Mouse (Mus musculus): ENCODE results near the gene Ccdc9.

Ccdc9 gene

DNA sequence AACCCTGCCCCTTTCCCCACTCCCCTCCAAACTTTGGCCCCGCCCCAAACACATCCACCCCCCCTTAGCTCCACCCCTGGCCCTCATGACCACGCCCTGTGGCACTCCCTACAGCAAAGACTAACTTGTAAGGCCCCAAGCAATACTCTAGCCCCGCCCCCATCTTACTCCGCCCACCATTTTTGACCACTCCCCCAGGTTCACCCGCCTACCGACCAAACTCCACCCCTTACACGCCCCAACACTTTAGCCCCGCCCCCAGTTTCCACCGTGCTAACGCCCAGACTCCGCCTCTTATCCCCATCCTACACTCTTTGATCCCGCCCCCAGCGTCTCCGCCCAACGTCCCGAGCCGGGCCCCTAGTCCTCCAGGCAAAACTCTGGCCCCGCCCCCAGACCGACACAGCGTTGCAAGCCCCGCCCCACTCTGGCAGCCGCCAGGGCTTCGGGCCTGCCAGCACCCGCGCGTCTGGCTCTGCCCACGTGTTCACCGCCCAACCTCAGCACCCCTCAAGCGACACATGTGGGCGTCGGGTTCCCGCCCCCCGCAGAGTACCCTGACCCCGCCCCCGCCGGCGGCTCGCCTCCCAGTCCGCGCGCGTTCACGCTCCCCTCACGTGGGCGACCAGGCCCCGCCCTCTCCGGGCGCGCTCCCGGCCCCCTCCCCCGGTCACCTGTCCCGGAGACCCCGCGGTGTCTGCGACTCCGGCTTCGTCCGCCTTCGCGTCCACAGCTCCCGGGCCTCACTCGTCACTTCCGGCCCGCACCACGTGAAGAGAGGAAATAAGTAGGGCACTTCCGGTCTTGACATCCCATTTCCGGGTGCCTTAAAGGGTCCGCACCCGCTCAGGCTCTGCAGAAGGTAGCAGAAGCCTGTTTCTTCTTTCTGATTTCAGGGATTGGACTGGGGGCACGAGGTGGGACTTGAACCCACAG, at the start of gene Ccdc9:
TSS of gene Ccdc9 (minus strand) at position 770 of the 936 bp plus-strand sequence.
- H3K27me3 ChIP-seq (ENCODE audit: control insufficient read depth, insufficient read depth, low read length, poor library complexity, severe bottlenecking) = no peaks in the 10 kb centered on the region; the same call in 1 of the 2 replicates
- H3K36me3 ChIP-seq (ENCODE audit: control insufficient read depth, insufficient read depth, low read length, poor library complexity, severe bottlenecking) = peaks cover 5% of the 10 kb centered on the region; the same call in 1 of the 2 replicates

DNA sequence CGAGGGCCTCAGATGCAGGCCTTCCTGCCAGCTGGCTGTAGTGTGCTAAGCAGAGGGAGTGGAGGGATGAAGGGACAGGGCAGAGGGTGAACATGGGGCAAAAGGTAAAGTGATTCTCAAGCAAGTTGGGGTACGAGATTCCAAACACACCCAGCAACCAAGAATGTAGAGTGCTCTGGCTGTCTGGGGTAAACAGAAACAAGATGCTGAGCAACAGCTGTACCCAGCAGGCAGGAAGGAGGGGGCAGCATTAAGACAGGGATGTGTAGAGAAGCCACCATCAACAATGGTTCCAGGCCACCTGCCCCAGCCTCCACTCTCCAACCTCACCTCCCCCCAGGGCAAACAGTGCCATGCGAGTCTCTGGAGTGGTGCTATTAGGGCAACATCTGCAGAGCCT, 42.6 kb upstream of the Ccdc9 start:
- peaks cover 12% of the 10 kb centered on the region for H3K36me3 ChIP-seq (ENCODE audit: control insufficient read depth, insufficient read depth, low read length, poor library complexity, severe bottlenecking)
- H3K27me3 ChIP-seq (ENCODE audit: control insufficient read depth, insufficient read depth, low read length, poor library complexity, severe bottlenecking) = no peaks in the 10 kb centered on the region
- no peak for DNase-seq (ENCODE audit: low read depth, low spot score)

More for the DNA sequence above, at the start of gene Ccdc9:
- DNase-seq (ENCODE audit: low read depth, low spot score) = peak; percentile 99

GRCm38 (mm10) chr7:16326607-16326971, 40.0 kb upstream of the Ccdc9 start:
- no peak for DNase-seq (ENCODE audit: low read depth, low spot score)
- Histone ChIP-seq H3K36me3 (ENCODE audit: control insufficient read depth, insufficient read depth, low read length, poor library complexity, severe bottlenecking) (peaks cover 12% of the 10 kb centered on the region), H3K27me3 (ENCODE audit: control insufficient read depth, insufficient read depth, low read length, poor library complexity, severe bottlenecking) (no peaks in the 10 kb centered on the region)

DNA sequence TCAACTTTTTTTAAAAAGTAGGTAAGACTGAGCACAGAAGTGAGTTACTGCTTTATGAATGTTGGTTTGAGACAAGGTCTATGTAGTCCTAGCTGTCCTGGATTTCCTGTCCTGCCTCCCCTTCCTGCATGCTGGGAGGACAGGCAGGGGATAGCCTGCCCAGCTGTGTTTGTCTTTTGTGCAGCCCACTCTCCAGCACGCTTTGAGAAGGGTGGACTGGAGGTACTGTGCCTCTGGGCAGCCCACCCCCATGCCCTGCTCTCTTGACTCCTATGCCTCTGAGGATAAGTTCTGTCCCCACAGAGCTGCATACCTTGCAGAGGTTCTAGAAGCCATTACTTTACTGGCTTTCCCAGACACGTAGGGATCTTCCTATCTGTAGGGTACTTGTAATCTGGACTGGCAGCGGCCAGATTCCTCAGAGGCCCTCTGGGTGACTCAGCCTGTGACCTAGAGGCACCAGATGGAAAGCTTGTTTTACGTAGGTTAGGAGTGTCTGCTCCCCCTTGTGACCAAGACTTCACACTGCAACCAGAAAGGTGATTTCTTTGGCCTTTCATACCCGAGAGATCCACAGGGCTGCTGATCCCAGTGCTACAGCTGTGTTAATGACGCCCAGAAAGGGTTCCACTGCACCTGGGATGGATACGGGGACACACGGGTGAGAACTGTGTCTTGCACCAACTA, 39.5 kb upstream of the Ccdc9 start:
- H3K36me3 ChIP-seq (ENCODE audit: control insufficient read depth, insufficient read depth, low read length, poor library complexity, severe bottlenecking) = peaks cover 12% of the 10 kb centered on the region
- H3K27me3 ChIP-seq (ENCODE audit: control insufficient read depth, insufficient read depth, low read length, poor library complexity, severe bottlenecking) = no peaks in the 10 kb centered on the region
- DNase-seq (ENCODE audit: low read depth, low spot score) = peak; percentile 88

DNA sequence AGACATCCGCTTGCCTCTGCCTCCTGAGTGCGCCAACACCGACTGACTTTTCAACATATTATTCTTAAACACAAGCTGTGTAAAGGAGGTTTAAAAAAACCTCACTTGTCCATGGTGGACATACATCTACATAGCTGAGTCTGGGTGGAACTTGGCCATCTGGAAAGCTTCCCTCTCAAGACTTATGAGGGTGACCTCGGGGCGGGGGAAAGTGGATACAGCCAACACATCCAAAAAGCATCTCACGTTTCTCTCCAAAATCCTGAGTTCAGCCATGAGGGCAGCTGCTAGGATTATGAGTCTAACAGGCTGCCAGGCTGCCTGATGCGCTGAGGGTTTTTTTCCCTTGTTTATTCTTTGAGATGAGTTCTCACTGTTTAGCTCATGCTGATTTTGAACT, 38.1 kb upstream of the Ccdc9 start:
- no peaks in the 10 kb centered on the region for H3K27me3 ChIP-seq (ENCODE audit: control insufficient read depth, insufficient read depth, low read length, poor library complexity, severe bottlenecking)
- peaks cover 10% of the 10 kb centered on the region for H3K36me3 ChIP-seq (ENCODE audit: control insufficient read depth, insufficient read depth, low read length, poor library complexity, severe bottlenecking)
- no peak for DNase-seq (ENCODE audit: low read depth, low spot score)

DNA sequence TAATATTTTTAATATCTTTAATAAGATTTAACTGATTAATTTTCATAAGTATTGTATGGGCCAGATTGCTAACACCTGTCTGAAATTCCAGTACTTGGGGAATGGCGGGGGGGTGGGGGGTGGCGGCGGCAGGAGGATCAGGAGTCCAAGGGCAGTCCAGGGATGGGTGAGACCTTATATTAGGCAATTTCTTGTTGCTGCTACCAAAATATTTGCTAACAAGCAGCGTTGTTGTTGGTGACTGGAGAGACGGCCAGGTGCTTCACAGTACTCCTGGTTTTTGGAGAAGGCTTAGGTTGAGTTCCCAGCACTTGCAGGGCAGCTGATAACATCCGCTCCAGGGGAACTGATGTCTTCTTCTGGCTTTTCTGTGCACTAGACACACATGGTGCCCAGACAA, 33.9 kb upstream of the Ccdc9 start:
- H3K27me3 ChIP-seq (ENCODE audit: control insufficient read depth, insufficient read depth, low read length, poor library complexity, severe bottlenecking) = no peaks in the 10 kb centered on the region
- DNase-seq (ENCODE audit: low read depth, low spot score) = no peak
- H3K36me3 ChIP-seq (ENCODE audit: control insufficient read depth, insufficient read depth, low read length, poor library complexity, severe bottlenecking) = no peaks in the 10 kb centered on the region

GRCm38 (mm10) chr7:16319216-16319615, 32.6 kb upstream of the Ccdc9 start:
- no peaks in the 10 kb centered on the region for H3K36me3 ChIP-seq (ENCODE audit: control insufficient read depth, insufficient read depth, low read length, poor library complexity, severe bottlenecking)
- DNase-seq (ENCODE audit: low read depth, low spot score) = no peak
- no peaks in the 10 kb centered on the region for H3K27me3 ChIP-seq (ENCODE audit: control insufficient read depth, insufficient read depth, low read length, poor library complexity, severe bottlenecking)

GRCm38 (mm10) chr7:16317094-16317493, 30.5 kb upstream of the Ccdc9 start:
- Histone ChIP-seq H3K27me3 (ENCODE audit: control insufficient read depth, insufficient read depth, low read length, poor library complexity, severe bottlenecking) (no peaks in the 10 kb centered on the region), H3K36me3 (ENCODE audit: control insufficient read depth, insufficient read depth, low read length, poor library complexity, severe bottlenecking) (no peaks in the 10 kb centered on the region)
- DNase-seq (ENCODE audit: low read depth, low spot score) = no peak

DNA sequence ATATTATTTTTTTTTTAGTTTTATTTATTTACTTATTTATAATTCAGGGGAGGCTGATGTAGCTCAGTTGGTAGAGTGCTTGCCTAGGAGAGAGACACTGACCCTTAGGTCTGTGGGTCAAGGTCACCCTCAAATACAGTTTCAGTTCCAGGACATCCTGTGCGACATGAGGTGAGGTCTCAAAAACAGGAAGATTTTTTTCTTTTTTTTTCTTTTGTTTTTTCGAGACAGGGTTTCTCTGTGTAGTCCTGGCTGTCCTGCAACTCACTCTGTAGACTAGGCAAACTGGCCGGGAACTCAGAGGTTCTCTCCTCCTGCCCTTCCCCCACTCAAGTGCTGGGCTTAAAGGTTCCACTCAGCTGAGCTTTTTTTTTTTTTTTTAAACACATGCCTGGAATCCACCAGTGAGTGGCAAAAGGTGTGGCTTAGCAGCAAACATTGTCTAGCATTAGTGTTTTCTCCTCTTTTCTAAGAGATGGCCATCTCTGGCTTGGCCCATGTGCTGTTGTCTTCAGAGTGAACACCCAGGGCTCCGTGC, 28.7 kb upstream of the Ccdc9 start:
- Histone ChIP-seq H3K36me3 (ENCODE audit: control insufficient read depth, insufficient read depth, low read length, poor library complexity, severe bottlenecking) (no peaks in the 10 kb centered on the region), H3K27me3 (ENCODE audit: control insufficient read depth, insufficient read depth, low read length, poor library complexity, severe bottlenecking) (no peaks in the 10 kb centered on the region)
- no peak for DNase-seq (ENCODE audit: low read depth, low spot score)

DNA sequence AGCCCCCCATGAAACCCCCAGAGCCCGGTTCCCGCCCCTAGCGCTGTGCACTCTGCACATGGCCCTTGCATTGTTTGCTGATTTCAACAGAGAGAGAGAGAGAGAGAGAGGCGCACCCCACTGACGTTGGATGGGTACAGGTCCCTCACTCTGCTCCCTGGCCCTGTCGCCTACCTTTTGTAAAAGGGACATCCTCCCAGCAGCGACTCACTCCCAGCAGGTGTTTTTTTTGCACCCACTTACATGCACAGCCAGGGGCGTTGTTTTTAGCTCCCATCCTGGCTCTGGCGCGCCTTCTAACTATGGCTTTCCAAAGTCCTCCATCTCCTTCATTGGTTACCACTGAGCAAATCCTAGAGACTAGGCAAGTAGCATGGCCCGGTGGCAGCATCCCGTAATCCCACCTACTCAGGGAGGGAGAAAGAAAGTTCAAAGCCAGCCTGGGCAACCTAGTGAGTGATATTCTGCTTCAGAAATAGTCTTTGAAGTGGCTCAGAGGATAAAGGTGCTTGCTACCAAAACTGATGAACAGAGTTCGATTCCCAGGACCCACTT, 27.7 kb upstream of the Ccdc9 start:
- no peaks in the 10 kb centered on the region for H3K36me3 ChIP-seq (ENCODE audit: control insufficient read depth, insufficient read depth, low read length, poor library complexity, severe bottlenecking)
- H3K27me3 ChIP-seq (ENCODE audit: control insufficient read depth, insufficient read depth, low read length, poor library complexity, severe bottlenecking) = no peaks in the 10 kb centered on the region
- no peak for DNase-seq (ENCODE audit: low read depth, low spot score)

- peak; percentile 73 for DNase-seq (ENCODE audit: low read depth, low spot score)
- Histone ChIP-seq H3K27me3 (ENCODE audit: control insufficient read depth, insufficient read depth, low read length, poor library complexity, severe bottlenecking) (no peaks in the 10 kb centered on the region), H3K36me3 (ENCODE audit: control insufficient read depth, insufficient read depth, low read length, poor library complexity, severe bottlenecking) (no peaks in the 10 kb centered on the region)
Observed at GRCm38 (mm10) chr7:16313481-16314220, 27.1 kb upstream of the Ccdc9 start.

DNA sequence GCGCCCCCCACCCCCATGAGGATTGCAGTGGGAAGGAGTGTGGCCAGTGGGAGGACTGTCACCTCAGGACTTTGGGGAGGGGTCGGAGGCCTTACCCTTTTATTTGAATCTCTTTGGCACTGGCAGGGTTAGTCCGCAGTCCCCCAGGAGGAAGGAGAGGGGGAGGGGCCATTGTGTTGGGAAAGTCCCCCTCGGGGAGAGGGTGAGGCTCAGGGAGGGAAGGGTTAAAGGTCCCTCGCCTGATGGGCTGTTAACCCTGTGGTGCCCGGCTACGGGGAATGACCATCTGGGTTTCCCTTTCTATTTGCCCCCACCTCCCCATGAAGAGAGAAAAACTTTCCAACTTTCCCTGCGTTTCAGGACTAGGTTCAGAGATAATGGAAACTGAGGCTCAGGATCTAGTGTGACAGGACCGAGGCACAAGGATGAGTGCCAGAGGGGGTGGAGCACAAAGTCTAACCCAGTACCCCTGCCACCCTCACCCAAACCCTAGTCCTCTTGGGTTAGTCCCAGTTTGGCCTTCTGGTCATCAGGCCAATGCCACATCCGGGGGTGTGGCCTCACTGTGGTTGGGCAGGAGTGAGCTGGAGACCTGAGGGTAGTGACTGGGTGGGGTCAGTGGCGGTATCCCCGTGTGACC, 26.2 kb upstream of the Ccdc9 start:
- Histone ChIP-seq H3K36me3 (ENCODE audit: control insufficient read depth, insufficient read depth, low read length, poor library complexity, severe bottlenecking) (no peaks in the 10 kb centered on the region), H3K27me3 (ENCODE audit: control insufficient read depth, insufficient read depth, low read length, poor library complexity, severe bottlenecking) (no peaks in the 10 kb centered on the region)
- peak; percentile 65 for DNase-seq (ENCODE audit: low read depth, low spot score)

DNA sequence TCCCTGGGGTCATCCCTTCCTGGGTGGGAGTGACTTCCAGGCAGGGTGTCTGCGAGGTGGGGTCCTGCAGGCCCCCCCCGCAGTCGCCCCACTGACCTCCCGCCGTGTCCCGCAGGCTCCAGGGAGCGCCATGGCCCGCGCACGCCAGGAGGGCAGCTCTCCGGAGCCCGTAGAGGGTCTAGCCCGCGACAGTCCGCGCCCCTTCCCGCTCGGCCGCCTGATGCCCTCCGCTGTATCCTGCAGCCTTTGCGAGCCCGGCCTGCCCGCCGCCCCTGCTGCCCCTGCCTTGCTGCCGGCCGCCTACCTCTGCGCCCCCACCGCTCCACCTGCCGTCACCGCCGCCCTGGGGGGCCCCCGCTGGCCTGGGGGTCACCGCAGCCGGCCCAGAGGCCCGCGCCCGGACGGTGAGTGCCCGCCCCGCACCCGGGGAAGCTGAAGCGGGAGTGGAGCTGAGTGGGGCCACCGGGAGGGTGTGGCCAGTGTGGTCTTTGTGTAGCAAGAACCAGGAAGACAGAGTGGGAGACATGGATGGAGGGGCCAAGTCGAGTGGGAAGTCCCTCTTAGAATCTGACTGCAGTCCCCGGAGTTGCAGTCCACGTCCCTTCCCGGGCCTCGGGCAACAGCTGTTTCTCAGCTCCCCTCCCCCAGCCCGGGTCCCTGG, 25.5 kb upstream of the Ccdc9 start:
- H3K27me3 ChIP-seq (ENCODE audit: control insufficient read depth, insufficient read depth, low read length, poor library complexity, severe bottlenecking) = no peaks in the 10 kb centered on the region
- DNase-seq (ENCODE audit: low read depth, low spot score) = peak; percentile 31
- H3K36me3 ChIP-seq (ENCODE audit: control insufficient read depth, insufficient read depth, low read length, poor library complexity, severe bottlenecking) = no peaks in the 10 kb centered on the region
